Mouse (Mus musculus) thymus, adult 2 months (tissue): ENCODE data around the gene RPS10-NUDT3.

Experiments used
- CTCF ChIP-seq: fragments of 200-500 bp; IDR thresholded peaks from 2 replicates; pipeline ENCODE4 v1.5.1; 2012; ENCODE audit warnings: mild to moderate bottlenecking, control low read depth, low read length, moderate library complexity, borderline replicate concordance; ENCODE audit not compliant: control insufficient read depth, poor library complexity, insufficient read depth; ENCODE audit errors: extremely low read depth
- POLR2A ChIP-seq: fragments of 200-500 bp; IDR thresholded peaks from 2 replicates; pipeline ENCODE4 v1.6.1; 2012; ENCODE audit warnings: mild to moderate bottlenecking, low read length, control low read depth, moderate library complexity; ENCODE audit not compliant: control insufficient read depth, poor library complexity, insufficient read depth; ENCODE audit errors: extremely low read depth

DNA sequence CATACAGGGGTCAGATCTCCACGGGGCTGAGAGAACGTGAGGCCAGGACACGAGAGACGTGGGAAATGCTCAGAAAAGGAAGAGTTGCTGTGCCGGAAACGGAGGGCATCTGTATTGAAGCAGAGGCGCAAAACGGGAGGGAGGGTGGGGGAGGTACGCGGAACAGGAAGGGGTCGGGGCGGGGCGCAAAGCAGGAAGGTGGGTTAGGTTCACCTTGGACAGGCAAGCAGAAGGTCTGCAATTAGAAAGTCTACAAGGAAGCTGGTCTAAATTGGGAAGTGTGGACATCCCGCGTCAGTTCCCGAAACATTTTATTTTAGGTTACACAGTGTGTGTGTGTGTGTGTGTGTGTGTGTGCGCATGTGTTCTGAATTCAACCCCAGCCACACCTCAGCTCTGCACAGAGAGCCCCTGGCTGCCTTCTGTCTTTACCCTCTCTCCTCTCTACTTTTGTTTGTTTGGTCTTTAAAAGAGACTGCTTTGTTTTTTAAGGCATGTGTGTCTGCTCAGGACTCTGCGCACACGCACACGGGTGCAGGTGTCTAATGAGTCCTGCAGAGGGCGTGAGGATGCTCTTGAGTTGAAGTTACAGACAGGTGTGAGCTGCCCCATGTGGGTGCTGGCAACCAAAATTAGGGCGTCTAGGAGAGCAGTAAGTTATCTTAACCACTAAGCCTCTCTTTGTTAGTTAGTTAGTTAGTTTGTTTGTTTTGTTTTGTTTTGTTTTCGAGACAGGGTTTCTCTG is 17.2 kb upstream of the RPS10-NUDT3 start:
- TF ChIP-seq CTCF (no peak), POLR2A (no peak)
